Mouse (Mus musculus): ENCODE measurements around the gene Ccnd1.

GRCm38 (mm10) chr7:144935563-144935962, 4.2 kb downstream of the Ccnd1 start:
- TF ChIP-seq GATA1 (IDR thresholded peaks at IDR 0.05; ENCODE audit: low read length) (no peak), TAL1 (IDR thresholded peaks at IDR 0.05; ENCODE audit: low read length) (no peak)

Measured in erythroblast, embryonic 14.5 days (primary cell).